Mouse (Mus musculus) forebrain, postnatal 0 days (tissue): Measurements from ENCODE around the gene Selenos. TPM values are rescaled to one million over a fixed set of nuclear protein-coding genes. Genes with fewer than 3 reads are reported as not detected.

ENCODE experiments used
- ATAC-seq: fragments of 200-750 bp; cut with Nextera tagmentation; 2 replicates; pipeline ENCODE4 v1.8.0; 2017; ENCODE audit warnings: mild to moderate bottlenecking, moderate library complexity
- DNase-seq: peaks from one replicate; pipeline ENCODE4 v3.0.0-alpha.2; 2015
- H3K27ac ChIP-seq: fragments of 300-500 bp; sonication (generic); 2 replicates; pipeline ENCODE4 v1.5.1; 2014; ENCODE audit warnings: low read depth, mild to moderate bottlenecking, antibody characterized with exemption, low read length, moderate library complexity, mixed read lengths
- H3K27me3 ChIP-seq: fragments of 300-500 bp; sonication (generic); 2 replicates; pipeline ENCODE4 v1.6.1; 2014; ENCODE audit warnings: mild to moderate bottlenecking, low read length, mixed read lengths; ENCODE audit not compliant: insufficient read depth
- H3K36me3 ChIP-seq: fragments of 300-500 bp; sonication (generic); 2 replicates; pipeline ENCODE4 v1.6.1; 2014; ENCODE audit warnings: mild to moderate bottlenecking, moderate library complexity; ENCODE audit not compliant: insufficient read depth
- H3K4me1 ChIP-seq: fragments of 300-500 bp; sonication (generic); 2 replicates; pipeline ENCODE4 v1.6.1; 2014; ENCODE audit warnings: antibody characterized with exemption; ENCODE audit not compliant: insufficient read depth
- H3K4me2 ChIP-seq: fragments of 300-500 bp; sonication (generic); 2 replicates; pipeline ENCODE4 v1.6.1; 2014; ENCODE audit warnings: low read depth, mild to moderate bottlenecking, moderate library complexity
- H3K4me3 ChIP-seq: fragments of 300-500 bp; sonication (generic); 2 replicates; pipeline ENCODE4 v1.5.1; 2014; ENCODE audit warnings: low read depth, low read length, mixed read lengths
- H3K9ac ChIP-seq: fragments of 300-500 bp; sonication (generic); 2 replicates; pipeline ENCODE4 v1.6.1; 2014; ENCODE audit warnings: mild to moderate bottlenecking
- H3K9me3 ChIP-seq: fragments of 300-500 bp; sonication (generic); 2 replicates; pipeline ENCODE4 v1.6.1; 2016; ENCODE audit warnings: low read length
- CTCF ChIP-seq: sonication (generic); IDR thresholded peaks from 2 replicates; pipeline ENCODE4 v1.5.1; 2016; ENCODE audit warnings: antibody characterized with exemption, control low read depth, low read depth
- WGBS: fragments of 180-500 bp; shearing (Covaris S2); extraction: QIAGEN DNeasy Blood & Tissue Kit; methylation state at CpG from one replicate; pipeline ENCODE4 v1.1.7; 2014; 5-methylcytosine and 5-hydroxymethylcytosine counted together
- polyA plus RNA-seq: library from polyadenylated mRNA; unstranded; fragments of >200 nt; fragmentation: Nextera tagmentation; extraction: Ambion mirVana; gene quantifications from 2 replicates; pipeline ENCODE4 v1.2.1, GENCODE M21; 2015
- total RNA-seq: library from RNA; depleted of rRNA; stranded (reverse); fragments of >200 nt; gene quantifications from 2 replicates; pipeline ENCODE4 v1.2.3, GENCODE M21; 2014

Selenos gene
- total and polyA plus RNA-seq, 2 experiments from 2014 or later = 52.2 to 110 TPM

DNA sequence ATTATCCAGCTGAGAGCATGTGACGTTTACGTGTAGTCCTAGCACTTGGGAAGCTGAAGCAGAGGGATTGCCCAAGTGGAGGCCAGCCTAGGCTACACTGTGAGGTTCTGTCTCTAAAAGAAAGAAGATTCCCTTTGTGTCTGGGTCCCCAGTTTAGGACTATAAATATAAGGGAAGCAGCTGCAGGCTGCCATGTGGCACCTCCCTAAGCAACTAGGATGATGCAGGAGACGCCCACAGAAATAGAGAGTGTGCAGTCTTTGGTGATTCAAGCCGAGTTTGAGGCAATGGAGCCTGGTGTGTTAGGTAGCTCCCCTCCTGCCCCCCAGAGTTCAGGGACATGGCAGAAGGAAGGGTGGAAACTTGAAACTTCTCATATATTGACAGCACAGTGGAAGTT is 8.2 kb downstream of the Selenos start:
- no peaks in the 10 kb centered on the region for H3K9me3 ChIP-seq
- WGBS = 90% methylated on average over 4 of the region's 4 CpGs
- DNase-seq (no peak), ATAC-seq (no peak)
- no peak overlapping the region for H3K4me3 ChIP-seq
- no peak for TF ChIP-seq CTCF
- H3K27me3 ChIP-seq = no peaks in the 10 kb centered on the region
- no peak overlapping the region for H3K9ac ChIP-seq
- H3K27ac ChIP-seq = no peak overlapping the region
- no peak overlapping the region for H3K4me2 ChIP-seq
- H3K4me1 ChIP-seq = no peaks in the 10 kb centered on the region
- H3K36me3 ChIP-seq = peaks cover 80% of the 10 kb centered on the region

DNA sequence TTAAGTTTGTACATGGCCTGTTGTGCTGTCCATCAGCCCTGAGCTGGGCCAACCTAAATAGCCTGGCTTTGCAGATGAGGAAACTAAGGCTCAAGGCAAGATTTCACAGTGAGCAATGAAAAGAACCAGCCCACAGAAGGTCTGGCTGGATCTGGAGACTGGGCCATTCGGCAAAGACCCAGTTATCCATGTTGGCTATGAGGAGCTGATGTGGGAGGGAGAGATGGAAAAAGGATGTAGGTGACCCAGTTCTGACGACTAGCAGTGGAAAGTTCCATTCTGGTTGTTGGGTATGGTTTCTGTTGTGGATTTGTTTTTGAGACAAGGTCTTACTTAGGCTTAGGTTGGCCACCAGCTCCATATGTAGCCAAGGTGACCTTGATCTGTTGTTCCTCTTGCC is 8.6 kb downstream of the Selenos start:
- ATAC-seq = no peak
- Histone ChIP-seq H3K36me3 (peaks cover 77% of the 10 kb centered on the region), H3K27ac (no peak overlapping the region), H3K27me3 (no peaks in the 10 kb centered on the region), H3K4me1 (no peaks in the 10 kb centered on the region), H3K9me3 (no peaks in the 10 kb centered on the region), H3K4me3 (no peak overlapping the region), H3K4me2 (no peak overlapping the region), H3K9ac (no peak overlapping the region)
- WGBS = 85% methylated on average over 2 of the region's 2 CpGs
- no peak for TF ChIP-seq CTCF
- DNase-seq = no peak

DNA sequence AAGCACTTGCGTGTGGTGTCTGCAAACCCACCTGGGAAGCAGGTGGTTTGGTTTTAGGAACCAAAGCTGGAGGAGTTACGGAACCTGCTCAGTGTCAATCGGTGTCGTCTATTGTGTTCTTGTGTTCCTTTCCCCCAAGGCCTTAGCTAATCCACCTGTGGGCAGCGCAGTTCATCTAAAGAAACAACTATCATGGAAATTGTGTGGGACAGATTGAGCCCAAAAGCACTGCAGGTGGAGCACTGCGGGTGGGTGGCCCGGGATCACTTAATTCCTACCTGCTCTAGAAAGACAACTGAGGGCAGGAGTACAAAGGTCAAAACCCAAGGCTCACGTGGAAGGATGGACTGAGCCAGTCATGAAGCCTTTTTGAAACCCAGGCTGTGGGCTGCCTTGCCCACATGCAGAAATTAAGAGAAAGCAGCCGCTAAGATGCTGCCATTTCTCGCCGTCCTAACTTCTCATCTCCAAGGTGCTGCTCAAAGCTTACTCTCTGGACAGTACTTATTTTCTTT is 11.3 kb downstream of the Selenos start:
- Histone ChIP-seq H3K27ac (no peak overlapping the region), H3K9ac (no peak overlapping the region), H3K4me1 (no peaks in the 10 kb centered on the region), H3K27me3 (no peaks in the 10 kb centered on the region), H3K36me3 (peaks cover 55% of the 10 kb centered on the region), H3K4me3 (no peak overlapping the region), H3K9me3 (no peaks in the 10 kb centered on the region), H3K4me2 (no peak overlapping the region)
- WGBS = 78% methylated on average over 11 of the region's 11 CpGs
- TF ChIP-seq CTCF = no peak
- ATAC-seq (no peak), DNase-seq (no peak)

DNA sequence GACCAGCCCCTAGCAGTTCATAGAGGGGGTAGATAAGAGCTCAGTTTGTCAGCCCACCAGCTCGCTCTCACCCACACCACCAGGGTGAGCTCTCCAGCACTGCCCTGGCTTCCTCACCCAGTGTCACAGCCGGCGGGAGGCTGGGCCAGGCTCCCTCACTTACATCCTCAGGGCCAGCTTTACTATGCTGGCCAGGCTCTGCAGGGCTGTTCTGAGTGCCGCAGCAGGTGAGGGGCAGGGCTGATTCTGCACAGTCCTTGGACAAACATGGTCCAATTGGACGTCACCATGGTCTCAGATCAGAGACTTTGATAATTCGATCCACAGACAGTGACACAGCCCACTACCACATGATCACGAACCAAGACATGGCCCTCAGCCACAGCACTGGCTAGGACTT is 12.1 kb downstream of the Selenos start:
- Histone ChIP-seq H3K36me3 (peaks cover 50% of the 10 kb centered on the region), H3K4me3 (no peak overlapping the region)
- WGBS = 89% methylated on average over 7 of the region's 7 CpGs

DNA sequence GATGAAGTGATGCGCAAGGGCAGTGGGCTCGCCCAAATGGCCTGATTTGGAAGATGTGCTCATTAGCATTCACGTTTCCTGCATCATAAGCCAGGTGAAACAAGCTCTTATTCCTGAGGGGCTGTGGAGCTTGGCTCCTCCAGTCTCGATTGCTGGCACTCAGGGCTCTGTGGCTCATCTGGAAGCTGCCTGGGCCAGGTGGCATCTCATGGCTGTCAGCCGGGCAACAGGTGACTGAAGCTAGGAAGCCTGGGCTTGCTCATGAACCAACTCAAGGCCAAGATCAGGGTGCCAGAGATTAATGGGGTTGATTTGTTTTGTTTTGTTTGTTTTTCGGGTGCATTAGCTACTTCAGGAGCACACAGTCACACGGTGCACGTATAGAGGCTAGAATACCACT is 13.2 kb downstream of the Selenos start:
- WGBS = 92% methylated on average over 8 of the region's 8 CpGs
- TF ChIP-seq CTCF = no peak
- ATAC-seq (no peak), DNase-seq (no peak)
- H3K4me3 ChIP-seq = no peak overlapping the region
- no peak overlapping the region for H3K4me2 ChIP-seq
- H3K27me3 ChIP-seq = no peaks in the 10 kb centered on the region
- no peak overlapping the region for H3K9ac ChIP-seq
- no peaks in the 10 kb centered on the region for H3K9me3 ChIP-seq
- no peaks in the 10 kb centered on the region for H3K4me1 ChIP-seq
- H3K36me3 ChIP-seq = peaks cover 39% of the 10 kb centered on the region
- H3K27ac ChIP-seq = no peak overlapping the region

More for the DNA sequence above, 12.1 kb downstream of the Selenos start:
- DNase-seq (no peak), ATAC-seq (no peak)
- no peak overlapping the region for H3K4me2 ChIP-seq
- no peaks in the 10 kb centered on the region for H3K4me1 ChIP-seq
- no peaks in the 10 kb centered on the region for H3K9me3 ChIP-seq
- H3K27me3 ChIP-seq = no peaks in the 10 kb centered on the region
- no peak overlapping the region for H3K9ac ChIP-seq
- no peak overlapping the region for H3K27ac ChIP-seq
- TF ChIP-seq CTCF = no peak

DNA sequence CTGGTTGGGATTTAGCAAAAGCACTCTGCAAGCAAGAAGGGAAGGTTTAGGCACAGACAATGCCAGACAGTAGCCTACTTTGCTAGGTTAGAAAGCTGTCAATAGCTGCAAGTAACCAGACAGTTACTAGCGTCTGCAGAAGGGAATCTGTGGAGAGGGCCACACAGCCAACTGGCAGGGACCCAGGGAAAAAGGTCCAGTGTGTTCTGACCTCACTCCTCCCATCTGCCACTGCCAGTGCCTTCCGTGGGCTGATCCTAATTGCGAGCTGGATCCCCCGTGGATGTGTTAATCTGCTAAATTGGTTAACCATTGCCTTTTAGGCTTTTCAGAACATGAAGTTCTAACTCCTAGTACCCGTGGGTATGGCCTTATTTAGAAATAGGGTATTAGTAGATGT is 14.7 kb downstream of the Selenos start:
- no peak for TF ChIP-seq CTCF
- DNase-seq (no peak), ATAC-seq (no peak)
- no peak overlapping the region for H3K4me2 ChIP-seq
- H3K9me3 ChIP-seq = no peaks in the 10 kb centered on the region
- no peak overlapping the region for H3K9ac ChIP-seq
- no peak overlapping the region for H3K27ac ChIP-seq
- H3K4me1 ChIP-seq = no peaks in the 10 kb centered on the region
- 65% methylated on average over 5 of the region's 5 CpGs for WGBS
- no peak overlapping the region for H3K4me3 ChIP-seq
- no peaks in the 10 kb centered on the region for H3K27me3 ChIP-seq
- H3K36me3 ChIP-seq = peaks cover 25% of the 10 kb centered on the region

DNA sequence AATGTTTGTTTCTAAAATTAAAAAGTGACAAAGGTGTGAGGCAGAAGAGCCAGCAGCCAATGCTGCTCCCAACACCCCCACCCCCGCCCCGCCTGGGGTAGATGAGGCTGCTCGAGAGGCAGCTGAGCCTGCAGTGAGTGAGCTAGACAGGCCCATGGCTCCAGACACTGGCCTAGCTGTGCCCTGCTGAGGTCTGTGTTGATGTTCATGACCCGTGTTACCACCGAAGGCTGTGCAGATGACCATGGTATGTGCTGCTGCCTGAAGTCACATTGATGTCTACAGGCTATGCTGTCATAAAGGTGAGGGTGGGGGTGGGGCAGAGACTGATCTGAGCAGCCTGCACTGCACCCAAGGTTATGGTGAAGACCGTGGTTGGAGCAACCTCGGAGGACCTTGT is 19.4 kb downstream of the Selenos start:
- H3K27me3 ChIP-seq = no peaks in the 10 kb centered on the region
- TF ChIP-seq CTCF = no peak
- ATAC-seq (no peak), DNase-seq (no peak)
- no peaks in the 10 kb centered on the region for H3K4me1 ChIP-seq
- WGBS = 85% methylated on average over 7 of the region's 7 CpGs
- H3K4me3 ChIP-seq = no peak overlapping the region
- H3K4me2 ChIP-seq = no peak overlapping the region
- H3K9me3 ChIP-seq = no peaks in the 10 kb centered on the region
- H3K9ac ChIP-seq = no peak overlapping the region
- no peaks in the 10 kb centered on the region for H3K36me3 ChIP-seq
- no peak overlapping the region for H3K27ac ChIP-seq

DNA sequence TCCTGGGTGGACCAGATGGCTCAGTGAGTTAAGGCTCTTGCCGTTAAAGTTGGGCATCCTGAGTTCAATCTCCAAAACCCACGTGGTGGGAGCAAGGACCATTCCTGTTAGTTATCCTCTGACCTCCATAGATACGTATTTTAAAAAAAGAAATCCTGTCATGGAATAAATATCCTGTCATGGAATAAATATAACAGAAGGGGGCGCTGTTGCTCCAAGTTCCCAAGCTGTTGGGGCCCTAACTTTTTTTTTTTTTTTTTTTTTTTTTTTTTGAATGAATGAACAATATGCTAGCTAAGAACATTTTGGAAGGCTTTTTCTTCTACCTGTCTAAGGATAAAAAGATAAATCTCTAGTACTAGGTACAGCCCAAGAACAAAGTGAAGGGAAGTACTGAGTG is 22.4 kb downstream of the Selenos start:
- Histone ChIP-seq H3K9me3 (no peaks in the 10 kb centered on the region), H3K27me3 (no peaks in the 10 kb centered on the region), H3K4me1 (no peaks in the 10 kb centered on the region), H3K4me2 (no peak overlapping the region), H3K27ac (no peak overlapping the region), H3K36me3 (no peaks in the 10 kb centered on the region), H3K4me3 (no peak overlapping the region), H3K9ac (no peak overlapping the region)
- DNase-seq (peak; percentile 63), ATAC-seq (no peak)
- TF ChIP-seq CTCF = peak; percentile 73
- WGBS = 6% methylated on average over 4 of the region's 4 CpGs
